Mouse (Mus musculus): Measurements from ENCODE around the gene Sema7a.

DNA sequence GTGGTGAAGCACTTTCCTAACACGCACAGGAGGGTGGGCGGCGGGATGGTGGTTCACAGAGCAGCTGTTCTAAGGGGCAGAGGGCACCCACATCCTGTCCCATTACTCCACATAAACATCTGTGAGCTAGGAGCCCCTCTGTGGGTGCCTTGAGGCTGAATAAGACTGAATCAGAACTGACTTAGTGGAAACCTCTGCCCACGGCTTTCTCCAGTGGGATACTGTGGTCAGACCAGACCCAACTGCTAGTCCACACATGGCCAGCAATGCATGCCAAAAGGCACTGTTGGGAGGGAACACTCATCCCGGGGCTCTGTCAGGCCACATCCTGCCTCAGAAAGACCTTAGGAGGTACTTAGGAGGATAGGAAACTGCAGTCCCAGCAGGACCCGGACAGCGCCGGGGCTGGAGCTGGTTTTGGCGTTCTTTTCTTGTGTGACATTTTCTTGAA, 32.3 kb downstream of the Sema7a start:
- TF ChIP-seq POLR2A (IDR thresholded peaks at IDR 0.05; ENCODE audit: borderline replicate concordance, extremely low read depth, insufficient read depth, insufficient read length, poor library complexity, severe bottlenecking) (no peak), CTCF (IDR thresholded peaks at IDR 0.05; ENCODE audit: borderline replicate concordance, extremely low read depth, insufficient read depth, insufficient read length) (no peak)

Data from brain, embryonic 14.5 days (tissue).